Mouse (Mus musculus): ENCODE data around the gene Vti1a. TPM values are rescaled to one million over a fixed set of nuclear protein-coding genes. Genes with fewer than 3 reads are reported as not detected.

The Vti1a gene
- total and polyA plus RNA-seq, 3 experiments: 7.7 to 33.2 (median 33.0) TPM

DNA sequence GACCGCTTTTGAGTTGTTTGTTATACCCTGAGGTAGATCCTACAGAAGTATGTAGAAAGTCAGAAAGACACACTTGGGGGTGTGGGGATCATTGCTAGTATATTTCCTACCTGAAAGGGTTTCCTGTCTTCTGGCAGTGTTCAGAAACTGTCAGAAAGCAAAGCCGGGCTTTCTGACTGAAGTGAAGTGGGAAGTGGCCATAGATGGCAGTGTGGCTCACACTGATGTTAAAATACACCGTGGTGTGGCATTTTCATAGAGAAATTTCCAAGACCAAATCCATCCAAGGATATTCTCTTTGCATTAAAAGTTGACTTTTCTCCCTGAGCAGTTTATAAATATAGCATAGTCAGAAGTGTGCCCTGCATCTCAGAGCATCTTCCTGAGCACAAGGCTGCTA, 25.3 kb downstream of the Vti1a start:
- H3K36me3 ChIP-seq (replicated peaks): peaks cover 69% of the 10 kb centered on the region
- ATAC-seq (ENCODE audit: extremely low read depth, insufficient number of reproducible peaks, low FRiP score, poor library complexity, severe bottlenecking) (no peak), DNase-seq (ENCODE audit: low spot score) (no peak)
- peaks cover 28% of the 10 kb centered on the region for H3K4me1 ChIP-seq (ENCODE audit: insufficient read depth, low read depth, low read length)
- H3K4me3 ChIP-seq (ENCODE audit: low read depth, low read length): no peak overlapping the region
- no peaks in the 10 kb centered on the region for H3K9me3 ChIP-seq (replicated peaks)
- H3K27me3 ChIP-seq (ENCODE audit: insufficient read depth, low read length): no peaks in the 10 kb centered on the region
- no peak for TF ChIP-seq CTCF (IDR thresholded peaks at IDR 0.05; ENCODE audit: low read depth, low read length)
- TF ChIP-seq GATA1 (IDR thresholded peaks at IDR 0.05; ENCODE audit: borderline replicate concordance, low read length): no peak
- TF ChIP-seq GATA2 (IDR thresholded peaks at IDR 0.05; ENCODE audit: borderline replicate concordance, low read depth, low read length): no peak
- TF ChIP-seq TAL1 (conservative IDR thresholded peaks at IDR 0.05; ENCODE audit: low read depth, low read length): no peak
- no peak for TF ChIP-seq POLR2AphosphoS5 (IDR thresholded peaks at IDR 0.05; ENCODE audit: insufficient replicate concordance, low read depth, low read length)

GRCm38 (mm10) chr19:55342423-55342822, 26.3 kb downstream of the Vti1a start:
- Histone ChIP-seq H3K36me3 (replicated peaks) (peaks cover 64% of the 10 kb centered on the region), H3K9me3 (replicated peaks) (no peaks in the 10 kb centered on the region), H3K4me3 (ENCODE audit: low read depth, low read length) (no peak overlapping the region), H3K27me3 (ENCODE audit: insufficient read depth, low read length) (no peaks in the 10 kb centered on the region), H3K4me1 (ENCODE audit: insufficient read depth, low read depth, low read length) (peaks cover 25% of the 10 kb centered on the region)
- TF ChIP-seq CTCF (IDR thresholded peaks at IDR 0.05; ENCODE audit: low read depth, low read length) (no peak), GATA2 (IDR thresholded peaks at IDR 0.05; ENCODE audit: borderline replicate concordance, low read depth, low read length) (no peak), POLR2AphosphoS5 (IDR thresholded peaks at IDR 0.05; ENCODE audit: insufficient replicate concordance, low read depth, low read length) (no peak), GATA1 (IDR thresholded peaks at IDR 0.05; ENCODE audit: borderline replicate concordance, low read length) (no peak), TAL1 (conservative IDR thresholded peaks at IDR 0.05; ENCODE audit: low read depth, low read length) (no peak)
- DNase-seq (ENCODE audit: low spot score) (no peak), ATAC-seq (ENCODE audit: extremely low read depth, insufficient number of reproducible peaks, low FRiP score, poor library complexity, severe bottlenecking) (no peak)

DNA sequence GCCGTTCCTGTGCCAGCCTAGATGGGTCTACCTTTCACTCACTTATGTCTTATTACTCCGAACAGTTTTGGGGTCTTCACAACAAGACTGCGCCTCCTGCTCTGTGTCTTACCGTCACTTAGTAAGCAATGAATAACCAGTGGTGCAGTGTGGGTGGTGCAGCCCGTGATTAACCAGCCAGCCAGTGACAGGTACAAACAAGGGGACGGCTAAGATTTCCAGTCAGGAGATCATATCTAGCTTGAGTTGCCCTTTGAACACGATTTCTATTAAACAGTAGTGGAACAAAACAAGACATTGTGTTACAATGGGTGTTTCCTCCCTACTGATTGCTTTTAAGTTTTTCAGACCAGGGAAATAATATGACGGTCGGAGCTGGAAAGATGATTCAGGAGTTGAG, 27.2 kb downstream of the Vti1a start:
- H3K36me3 ChIP-seq (replicated peaks): peaks cover 62% of the 10 kb centered on the region
- no peaks in the 10 kb centered on the region for H3K9me3 ChIP-seq (replicated peaks)

GRCm38 (mm10) chr19:55348187-55348586, 32.1 kb downstream of the Vti1a start:
- no peak overlapping the region for H3K4me3 ChIP-seq (ENCODE audit: low read depth, low read length)
- DNase-seq (ENCODE audit: low spot score) (no peak), ATAC-seq (ENCODE audit: extremely low read depth, insufficient number of reproducible peaks, low FRiP score, poor library complexity, severe bottlenecking) (no peak)
- peaks cover 61% of the 10 kb centered on the region for H3K36me3 ChIP-seq (replicated peaks)
- TF ChIP-seq TAL1 (conservative IDR thresholded peaks at IDR 0.05; ENCODE audit: low read depth, low read length): no peak
- TF ChIP-seq GATA1 (IDR thresholded peaks at IDR 0.05; ENCODE audit: borderline replicate concordance, low read length): no peak
- no peak for TF ChIP-seq CTCF (IDR thresholded peaks at IDR 0.05; ENCODE audit: low read depth, low read length)
- no peak for TF ChIP-seq POLR2AphosphoS5 (IDR thresholded peaks at IDR 0.05; ENCODE audit: insufficient replicate concordance, low read depth, low read length)
- TF ChIP-seq GATA2 (IDR thresholded peaks at IDR 0.05; ENCODE audit: borderline replicate concordance, low read depth, low read length): no peak
- no peaks in the 10 kb centered on the region for H3K27me3 ChIP-seq (ENCODE audit: insufficient read depth, low read length)
- no peaks in the 10 kb centered on the region for H3K9me3 ChIP-seq (replicated peaks)
- H3K4me1 ChIP-seq (ENCODE audit: insufficient read depth, low read depth, low read length): peaks cover 4% of the 10 kb centered on the region; the same call in 1 of the 2 replicates

More for the DNA sequence above, 27.2 kb downstream of the Vti1a start:
- H3K4me1 ChIP-seq (ENCODE audit: insufficient read depth, low read depth, low read length): peaks cover 25% of the 10 kb centered on the region
- no peaks in the 10 kb centered on the region for H3K27me3 ChIP-seq (ENCODE audit: insufficient read depth, low read length)
- TF ChIP-seq TAL1 (conservative IDR thresholded peaks at IDR 0.05; ENCODE audit: low read depth, low read length): no peak
- TF ChIP-seq POLR2AphosphoS5 (IDR thresholded peaks at IDR 0.05; ENCODE audit: insufficient replicate concordance, low read depth, low read length): no peak
- no peak for TF ChIP-seq CTCF (IDR thresholded peaks at IDR 0.05; ENCODE audit: low read depth, low read length)
- TF ChIP-seq GATA1 (IDR thresholded peaks at IDR 0.05; ENCODE audit: borderline replicate concordance, low read length): no peak
- no peak for TF ChIP-seq GATA2 (IDR thresholded peaks at IDR 0.05; ENCODE audit: borderline replicate concordance, low read depth, low read length)
- H3K4me3 ChIP-seq (ENCODE audit: low read depth, low read length): no peak overlapping the region
- ATAC-seq (ENCODE audit: extremely low read depth, insufficient number of reproducible peaks, low FRiP score, poor library complexity, severe bottlenecking) (no peak), DNase-seq (ENCODE audit: low spot score) (no peak)

- Histone ChIP-seq H3K27me3 (ENCODE audit: insufficient read depth, low read length) (no peaks in the 10 kb centered on the region), H3K9me3 (replicated peaks) (no peaks in the 10 kb centered on the region), H3K4me1 (ENCODE audit: insufficient read depth, low read depth, low read length) (peaks cover 4% of the 10 kb centered on the region; the same call in 1 of the 2 replicates), H3K4me3 (ENCODE audit: low read depth, low read length) (no peak overlapping the region), H3K36me3 (replicated peaks) (peaks cover 57% of the 10 kb centered on the region)
- TF ChIP-seq GATA1 (IDR thresholded peaks at IDR 0.05; ENCODE audit: borderline replicate concordance, low read length) (no peak), GATA2 (IDR thresholded peaks at IDR 0.05; ENCODE audit: borderline replicate concordance, low read depth, low read length) (no peak), POLR2AphosphoS5 (IDR thresholded peaks at IDR 0.05; ENCODE audit: insufficient replicate concordance, low read depth, low read length) (no peak), CTCF (IDR thresholded peaks at IDR 0.05; ENCODE audit: low read depth, low read length) (no peak), TAL1 (conservative IDR thresholded peaks at IDR 0.05; ENCODE audit: low read depth, low read length) (no peak)
- no peak for ATAC-seq (ENCODE audit: extremely low read depth, insufficient number of reproducible peaks, low FRiP score, poor library complexity, severe bottlenecking)
- no peak for DNase-seq (ENCODE audit: low spot score)
These were observed 34.7 kb downstream of the Vti1a start for GRCm38 (mm10) chr19:55350673-55351378.

DNA sequence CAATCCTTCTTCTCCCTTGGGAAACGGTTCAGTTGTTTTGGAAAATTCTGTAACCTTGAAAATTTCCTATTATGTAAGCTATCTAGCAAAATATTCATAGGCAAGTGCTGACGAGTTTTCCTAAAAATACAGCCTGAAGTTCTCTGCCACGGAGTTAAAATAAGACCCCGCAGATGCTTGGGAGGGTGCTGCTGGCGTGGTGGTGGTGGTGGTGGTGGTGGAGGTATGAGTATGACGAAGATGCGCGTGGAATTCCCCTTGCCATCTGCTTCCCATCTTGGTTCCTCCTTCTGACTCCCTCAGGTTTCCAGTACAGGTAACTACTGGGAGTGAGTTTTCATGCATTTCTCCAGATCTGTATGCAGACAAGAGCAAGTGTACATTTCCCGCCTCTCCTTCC, 46.5 kb downstream of the Vti1a start:
- no peaks in the 10 kb centered on the region for H3K9me3 ChIP-seq (replicated peaks)
- DNase-seq (ENCODE audit: low spot score): no peak
- H3K4me3 ChIP-seq (ENCODE audit: low read depth, low read length): no peak overlapping the region
- no peak for ATAC-seq (ENCODE audit: extremely low read depth, insufficient number of reproducible peaks, low FRiP score, poor library complexity, severe bottlenecking)
- no peaks in the 10 kb centered on the region for H3K27me3 ChIP-seq (ENCODE audit: insufficient read depth, low read length)
- TF ChIP-seq GATA1 (IDR thresholded peaks at IDR 0.05; ENCODE audit: borderline replicate concordance, low read length) (no peak), CTCF (IDR thresholded peaks at IDR 0.05; ENCODE audit: low read depth, low read length) (no peak), GATA2 (IDR thresholded peaks at IDR 0.05; ENCODE audit: borderline replicate concordance, low read depth, low read length) (no peak), POLR2AphosphoS5 (IDR thresholded peaks at IDR 0.05; ENCODE audit: insufficient replicate concordance, low read depth, low read length) (no peak), TAL1 (conservative IDR thresholded peaks at IDR 0.05; ENCODE audit: low read depth, low read length) (no peak)
- no peaks in the 10 kb centered on the region; the same call in 1 of the 2 replicates for H3K4me1 ChIP-seq (ENCODE audit: insufficient read depth, low read depth, low read length)
- peaks cover 39% of the 10 kb centered on the region for H3K36me3 ChIP-seq (replicated peaks)
